Mouse (Mus musculus): ENCODE results near the gene Zfp609. TPM values are rescaled to one million over a fixed set of nuclear protein-coding genes. Genes with fewer than 3 reads are reported as not detected.

The Zfp609 gene
- polyA plus RNA-seq, 1 experiment from 2014 or later, result 8.5 TPM

- Histone ChIP-seq H3K9ac (no peak overlapping the region), H3K27ac (replicated peaks) (no peak overlapping the region), H3K4me1 (peaks cover 12% of the 10 kb centered on the region), H3K4me2 (replicated peaks) (no peak overlapping the region), H3K27me3 (no peaks in the 10 kb centered on the region), H3K4me3 (replicated peaks) (no peak overlapping the region), H3K36me3 (no peaks in the 10 kb centered on the region), H3K9me3 (replicated peaks) (no peaks in the 10 kb centered on the region)
- WGBS, result 93% methylated on average over 5 of the region's 5 CpGs
- no peak; the same call in 1 of the 2 replicates for ATAC-seq (ENCODE audit: insufficient number of reproducible peaks, low FRiP score, low TSS enrichment, low read depth)
Measured at GRCm38 (mm10) chr9:65718195-65718594, 109.2 kb downstream of the Zfp609 start.

- Histone ChIP-seq H3K4me1 (no peaks in the 10 kb centered on the region), H3K9me3 (replicated peaks) (no peaks in the 10 kb centered on the region), H3K27ac (replicated peaks) (no peak overlapping the region), H3K4me2 (replicated peaks) (no peak overlapping the region), H3K4me3 (replicated peaks) (no peak overlapping the region), H3K36me3 (peaks cover 43% of the 10 kb centered on the region), H3K27me3 (no peaks in the 10 kb centered on the region), H3K9ac (no peak overlapping the region)
- WGBS, result 89% methylated on average over 24 of the region's 24 CpGs
- ATAC-seq (ENCODE audit: insufficient number of reproducible peaks, low FRiP score, low TSS enrichment, low read depth), result no peak
Measured at GRCm38 (mm10) chr9:65703926-65704595, 123.3 kb downstream of the Zfp609 start.

- no peaks in the 10 kb centered on the region for H3K27me3 ChIP-seq
- ATAC-seq (ENCODE audit: insufficient number of reproducible peaks, low FRiP score, low TSS enrichment, low read depth), result no peak
- WGBS, result 90% methylated on average over 7 of the region's 7 CpGs
Measured at GRCm38 (mm10) chr9:65703241-65703640, 124.1 kb downstream of the Zfp609 start.

GRCm38 (mm10) chr9:65702286-65702685 is 125.1 kb downstream of the Zfp609 start:
- WGBS, result 87% methylated on average over 9 of the region's 9 CpGs
- Histone ChIP-seq H3K9me3 (replicated peaks) (no peaks in the 10 kb centered on the region), H3K9ac (no peak overlapping the region), H3K27me3 (no peaks in the 10 kb centered on the region), H3K4me1 (no peaks in the 10 kb centered on the region), H3K4me3 (replicated peaks) (no peak overlapping the region), H3K36me3 (peaks cover 60% of the 10 kb centered on the region), H3K27ac (replicated peaks) (no peak overlapping the region), H3K4me2 (replicated peaks) (no peak overlapping the region)
- ATAC-seq (ENCODE audit: insufficient number of reproducible peaks, low FRiP score, low TSS enrichment, low read depth), result no peak

More at GRCm38 (mm10) chr9:65703241-65703640, 124.1 kb downstream of the Zfp609 start:
- H3K27ac ChIP-seq (replicated peaks), result no peak overlapping the region
- H3K36me3 ChIP-seq, result peaks cover 51% of the 10 kb centered on the region
- no peaks in the 10 kb centered on the region for H3K4me1 ChIP-seq
- no peak overlapping the region for H3K4me2 ChIP-seq (replicated peaks)
- no peaks in the 10 kb centered on the region for H3K9me3 ChIP-seq (replicated peaks)
- H3K9ac ChIP-seq, result no peak overlapping the region
- H3K4me3 ChIP-seq (replicated peaks), result no peak overlapping the region

- ATAC-seq (ENCODE audit: insufficient number of reproducible peaks, low FRiP score, low TSS enrichment, low read depth), result no peak
- Histone ChIP-seq H3K36me3 (peaks cover 75% of the 10 kb centered on the region), H3K4me1 (no peaks in the 10 kb centered on the region), H3K4me3 (replicated peaks) (no peak overlapping the region), H3K9me3 (replicated peaks) (no peaks in the 10 kb centered on the region), H3K27me3 (no peaks in the 10 kb centered on the region), H3K27ac (replicated peaks) (no peak overlapping the region), H3K4me2 (replicated peaks) (no peak overlapping the region), H3K9ac (no peak overlapping the region)
- 81% methylated on average over 6 of the region's 6 CpGs for WGBS
Measured at GRCm38 (mm10) chr9:65700504-65700903, 126.9 kb downstream of the Zfp609 start.

GRCm38 (mm10) chr9:65697992-65698391 is 129.4 kb downstream of the Zfp609 start:
- Histone ChIP-seq H3K9ac (no peak overlapping the region), H3K4me1 (no peaks in the 10 kb centered on the region), H3K9me3 (replicated peaks) (no peaks in the 10 kb centered on the region), H3K36me3 (peaks cover 83% of the 10 kb centered on the region), H3K4me3 (replicated peaks) (no peak overlapping the region), H3K27ac (replicated peaks) (no peak overlapping the region), H3K4me2 (replicated peaks) (no peak overlapping the region), H3K27me3 (no peaks in the 10 kb centered on the region)
- no peak for ATAC-seq (ENCODE audit: insufficient number of reproducible peaks, low FRiP score, low TSS enrichment, low read depth)

- WGBS, result 68% methylated on average over 7 of the region's 7 CpGs
- no peak overlapping the region for H3K9ac ChIP-seq
- no peak overlapping the region for H3K27ac ChIP-seq (replicated peaks)
- no peaks in the 10 kb centered on the region for H3K27me3 ChIP-seq
- H3K4me2 ChIP-seq (replicated peaks), result no peak overlapping the region
- no peak overlapping the region for H3K4me3 ChIP-seq (replicated peaks)
- H3K9me3 ChIP-seq (replicated peaks), result no peaks in the 10 kb centered on the region
- no peak for ATAC-seq (ENCODE audit: insufficient number of reproducible peaks, low FRiP score, low TSS enrichment, low read depth)
- H3K4me1 ChIP-seq, result 0 out of 2 replicates have a peak, but pooled peaks cover 3% of the 10 kb centered on the region
- peaks cover 87% of the 10 kb centered on the region for H3K36me3 ChIP-seq
Measured at GRCm38 (mm10) chr9:65697356-65697755, 130.0 kb downstream of the Zfp609 start.

- no peak overlapping the region for H3K4me3 ChIP-seq (replicated peaks)
- H3K27me3 ChIP-seq, result no peaks in the 10 kb centered on the region
- H3K9ac ChIP-seq, result no peak overlapping the region
- ATAC-seq (ENCODE audit: insufficient number of reproducible peaks, low FRiP score, low TSS enrichment, low read depth), result no peak
- 0 out of 2 replicates have a peak, but pooled peaks cover 3% of the 10 kb centered on the region for H3K4me1 ChIP-seq
- H3K4me2 ChIP-seq (replicated peaks), result no peak overlapping the region
- H3K27ac ChIP-seq (replicated peaks), result no peak overlapping the region; the same call in 1 of the 2 replicates
- no peaks in the 10 kb centered on the region for H3K9me3 ChIP-seq (replicated peaks)
- H3K36me3 ChIP-seq, result peaks cover 86% of the 10 kb centered on the region
Measured at GRCm38 (mm10) chr9:65696337-65696736, 131.0 kb downstream of the Zfp609 start.

- 53% methylated on average over 3 of the region's 3 CpGs for WGBS
- H3K4me2 ChIP-seq (replicated peaks), result no peak overlapping the region
- no peaks in the 10 kb centered on the region for H3K27me3 ChIP-seq
- no peaks in the 10 kb centered on the region for H3K9me3 ChIP-seq (replicated peaks)
- no peak for ATAC-seq (ENCODE audit: insufficient number of reproducible peaks, low FRiP score, low TSS enrichment, low read depth)
- 0 out of 2 replicates have a peak, but pooled peaks cover 3% of the 10 kb centered on the region for H3K4me1 ChIP-seq
- no peak overlapping the region for H3K9ac ChIP-seq
- H3K36me3 ChIP-seq, result peaks cover 80% of the 10 kb centered on the region
- no peak overlapping the region; the same call in 1 of the 2 replicates for H3K27ac ChIP-seq (replicated peaks)
- no peak overlapping the region for H3K4me3 ChIP-seq (replicated peaks)
Measured at GRCm38 (mm10) chr9:65695646-65696045, 131.7 kb downstream of the Zfp609 start.

- no peak overlapping the region for H3K4me3 ChIP-seq (replicated peaks)
- no peak for ATAC-seq (ENCODE audit: insufficient number of reproducible peaks, low FRiP score, low TSS enrichment, low read depth)
- H3K9ac ChIP-seq, result no peak overlapping the region
- no peaks in the 10 kb centered on the region for H3K27me3 ChIP-seq
- H3K9me3 ChIP-seq (replicated peaks), result no peaks in the 10 kb centered on the region
- WGBS, result 40% methylated on average over 5 of the region's 5 CpGs
- H3K27ac ChIP-seq (replicated peaks), result peak overlapping the region; percentile 55; the same call in 1 of the 2 replicates
- no peak overlapping the region for H3K4me2 ChIP-seq (replicated peaks)
- 0 out of 2 replicates have a peak, but pooled peaks cover 3% of the 10 kb centered on the region for H3K4me1 ChIP-seq
- peaks cover 72% of the 10 kb centered on the region for H3K36me3 ChIP-seq
Measured at GRCm38 (mm10) chr9:65692959-65693603, 134.3 kb downstream of the Zfp609 start.

- no peak overlapping the region for H3K4me2 ChIP-seq (replicated peaks)
- 37% methylated on average over 3 of the region's 3 CpGs for WGBS
- H3K9me3 ChIP-seq (replicated peaks), result no peaks in the 10 kb centered on the region
- H3K36me3 ChIP-seq, result peaks cover 72% of the 10 kb centered on the region
- no peak overlapping the region for H3K4me3 ChIP-seq (replicated peaks)
- H3K4me1 ChIP-seq, result 0 out of 2 replicates have a peak, but pooled peaks cover 3% of the 10 kb centered on the region
- H3K27me3 ChIP-seq, result no peaks in the 10 kb centered on the region
- no peak for ATAC-seq (ENCODE audit: insufficient number of reproducible peaks, low FRiP score, low TSS enrichment, low read depth)
- H3K27ac ChIP-seq (replicated peaks), result no peak overlapping the region; the same call in 1 of the 2 replicates
- no peak overlapping the region for H3K9ac ChIP-seq
Measured at GRCm38 (mm10) chr9:65692466-65692865, 134.9 kb downstream of the Zfp609 start.

Measured in embryonic facial prominence, embryonic 15.5 days (tissue).